Mouse (Mus musculus): ENCODE results near the gene Hadhb. TPM values are rescaled to one million over a fixed set of nuclear protein-coding genes. Genes with fewer than 3 reads are reported as not detected.
"Not testable (repeated sequence)": the region's sequence is repeated elsewhere in the genome, so short reads cannot be mapped to it uniquely, and the experiment has no call there.

The Hadhb gene
- total RNA-seq, 1 experiment from 2014 or later, result 1,422 TPM

- DNase-seq, result no peak
These were observed 18.1 kb downstream of the Hadhb start for GRCm38 (mm10) chr5:30172931-30173692.

- no peak for DNase-seq
These were observed 20.8 kb downstream of the Hadhb start for GRCm38 (mm10) chr5:30175811-30176210.

- no peak for DNase-seq
These were observed 32.8 kb downstream of the Hadhb start for GRCm38 (mm10) chr5:30187687-30188485.

- DNase-seq, result no peak
These were observed 37.4 kb downstream of the Hadhb start for GRCm38 (mm10) chr5:30192452-30192851.

- no peak for DNase-seq
These were observed 40.3 kb downstream of the Hadhb start for GRCm38 (mm10) chr5:30195340-30195739.

GRCm38 (mm10) chr5:30198257-30198656 lies 43.2 kb downstream of the Hadhb start:
- no peak for DNase-seq

- DNase-seq, result peak; percentile 66
These were observed 46.5 kb downstream of the Hadhb start for GRCm38 (mm10) chr5:30201521-30201920.

GRCm38 (mm10) chr5:30202221-30202620 lies 47.2 kb downstream of the Hadhb start:
- no peak for DNase-seq

GRCm38 (mm10) chr5:30203216-30203885 lies 48.3 kb downstream of the Hadhb start:
- DNase-seq, result no peak

- no peak for DNase-seq
These were observed 49.4 kb downstream of the Hadhb start for GRCm38 (mm10) chr5:30204441-30204840.

- no peak for DNase-seq
These were observed 50.0 kb downstream of the Hadhb start for GRCm38 (mm10) chr5:30205034-30205433.

- DNase-seq, result no peak
These were observed 50.4 kb downstream of the Hadhb start, which contains the start of gene Adgrf3 for GRCm38 (mm10) chr5:30205493-30205892. TSS of gene Adgrf3 (minus strand) at chr5:30205722.

- peak; percentile 67 for DNase-seq
These were observed 52.2 kb downstream of the Hadhb start for GRCm38 (mm10) chr5:30207276-30207675.

GRCm38 (mm10) chr5:30210758-30211157 lies 55.7 kb downstream of the Hadhb start:
- not testable (repeated sequence) for DNase-seq

- DNase-seq, result peak; percentile 68
These were observed 59.8 kb downstream of the Hadhb start for GRCm38 (mm10) chr5:30214889-30215288.

- DNase-seq, result no peak
These were observed 60.9 kb downstream of the Hadhb start for GRCm38 (mm10) chr5:30215970-30216369.

- peak; percentile 31 for DNase-seq
These were observed 64.7 kb downstream of the Hadhb start for GRCm38 (mm10) chr5:30219715-30220114.

GRCm38 (mm10) chr5:30220666-30221065 lies 65.6 kb downstream of the Hadhb start:
- no peak for DNase-seq

GRCm38 (mm10) chr5:30222681-30223080 lies 67.6 kb downstream of the Hadhb start:
- DNase-seq, result no peak

GRCm38 (mm10) chr5:30230901-30231300 lies 75.9 kb downstream of the Hadhb start:
- DNase-seq, result peak; percentile 33

GRCm38 (mm10) chr5:30231891-30232270 lies 76.8 kb downstream of the Hadhb start:
- no peak for DNase-seq

GRCm38 (mm10) chr5:30232271-30232971 lies 77.4 kb downstream of the Hadhb start, which contains the start of gene Selenoi:
TSS of gene Selenoi (plus strand) at chr5:30232581.
- peak; percentile 99 for DNase-seq

Data from adrenal gland, postnatal 14 days (tissue).